Mouse (Mus musculus): ENCODE measurements at regions not wholly inside any gene's neighbourhood (a gene's known extent, or its start where the extent isn't known, plus 50 kb on each side); places are given as distances from the start of the nearest gene placed in this dataset.

DNA sequence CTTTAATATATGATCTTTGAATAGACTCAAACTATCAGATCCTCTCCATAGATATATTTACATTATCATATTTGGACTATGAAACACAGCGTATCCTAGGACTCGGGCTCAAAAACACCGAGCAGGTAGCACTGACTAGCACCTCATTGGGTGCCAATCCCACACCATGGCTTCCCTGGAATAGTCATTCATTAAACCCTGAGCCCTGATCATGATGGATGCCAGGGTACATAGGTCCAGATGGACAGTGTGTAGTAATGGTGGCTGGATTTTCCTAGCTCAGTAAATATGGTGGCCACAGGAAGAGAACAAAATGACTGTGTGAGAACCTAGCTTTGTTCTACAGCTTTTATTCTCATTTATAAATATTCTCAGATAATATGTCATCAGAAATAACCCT is 390.1 kb upstream of the Nr2f2 start:
- DNase-seq: no peak

DNA sequence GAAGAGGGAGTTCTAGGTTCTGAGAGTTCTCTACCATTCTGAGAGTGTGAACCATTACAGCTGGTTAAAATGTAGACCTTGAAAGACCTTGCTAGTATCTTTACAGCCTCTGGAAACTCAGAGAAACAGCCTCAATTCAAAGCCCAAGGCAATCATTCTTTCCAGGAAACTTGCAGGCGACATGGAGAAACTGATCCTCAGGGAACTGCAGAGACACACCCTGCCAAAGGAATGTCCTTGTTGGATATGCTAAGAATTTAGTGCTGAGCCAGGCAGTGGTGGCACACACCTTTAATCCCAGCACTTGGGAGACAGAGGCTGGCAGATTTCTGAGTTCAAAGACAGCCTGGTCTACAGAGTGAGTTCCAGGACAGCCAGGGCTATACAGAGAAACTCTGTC is 388.3 kb upstream of the Nr2f2 start:
- no peak for DNase-seq

DNA sequence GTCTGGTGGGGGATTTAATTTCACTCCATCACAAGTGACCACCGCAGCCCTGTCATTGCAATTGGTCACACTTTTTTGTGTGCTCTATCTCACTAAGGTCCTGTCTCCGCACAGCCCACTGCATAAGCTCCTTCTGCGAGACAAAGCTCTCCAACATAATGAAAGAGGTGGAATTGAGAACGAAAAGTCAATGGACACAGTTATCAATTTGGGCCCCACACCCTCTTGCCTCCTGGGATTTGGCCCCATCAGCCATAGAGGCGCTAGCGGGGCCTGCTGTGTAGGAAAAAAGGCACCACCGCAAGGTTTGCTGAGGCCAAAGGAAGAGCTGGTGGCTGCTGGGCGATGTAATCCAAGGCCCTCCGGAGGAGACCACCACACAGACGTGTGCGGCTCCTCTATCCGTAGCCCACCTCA is 386.3 kb upstream of the Nr2f2 start:
- DNase-seq: no peak

DNA sequence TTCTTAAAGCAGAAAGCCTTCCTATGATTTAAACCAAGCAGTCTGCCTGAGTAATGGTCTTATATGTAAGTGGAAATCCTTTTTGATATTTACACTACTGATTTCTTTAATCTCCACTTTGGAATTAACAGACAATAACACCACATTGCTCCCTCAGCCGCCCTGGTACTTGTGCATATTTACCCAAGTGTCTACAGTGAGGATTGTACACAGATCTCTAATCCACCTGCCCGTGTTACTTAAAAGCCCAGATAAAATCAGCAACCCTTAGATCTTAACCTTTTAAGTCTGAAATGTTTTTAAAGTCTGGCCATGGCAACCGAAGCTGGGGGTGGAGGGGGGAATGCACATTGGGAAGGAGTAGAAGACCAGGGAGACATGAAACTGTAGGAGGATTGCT is 382.3 kb upstream of the Nr2f2 start:
- DNase-seq: no peak

GRCm38 (mm10) chr7:70748345-70748744 is 381.8 kb upstream of the Nr2f2 start:
- DNase-seq: no peak

DNA sequence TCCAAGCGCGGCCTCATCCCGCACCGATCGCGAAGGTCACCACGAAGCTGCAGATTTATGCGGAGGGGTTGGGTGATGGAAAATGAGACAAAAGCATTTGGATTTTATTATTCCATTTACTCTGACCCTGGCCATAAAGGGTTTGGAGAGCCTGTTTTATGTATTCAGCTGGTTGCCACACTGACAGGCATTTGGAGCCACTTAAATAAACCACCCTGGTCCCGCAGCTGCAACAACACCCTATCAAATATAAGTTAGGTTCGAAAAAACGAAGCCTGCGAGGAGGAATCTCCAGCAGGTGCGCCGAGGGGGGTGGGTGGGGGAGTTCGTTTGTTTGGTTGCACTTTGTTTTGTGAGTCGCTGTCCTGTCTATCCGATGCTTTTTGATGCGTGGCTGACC is 377.8 kb upstream of the Nr2f2 start:
- no peak for DNase-seq

- DNase-seq: no peak
Observed at GRCm38 (mm10) chr7:70735591-70735990, 369.1 kb upstream of the Nr2f2 start.

GRCm38 (mm10) chr7:70733501-70733900 is 367.0 kb upstream of the Nr2f2 start:
- no peak for DNase-seq

- peak; percentile 8 for DNase-seq
Observed at GRCm38 (mm10) chr7:70729896-70730295, 363.4 kb upstream of the Nr2f2 start.

GRCm38 (mm10) chr7:70718149-70718765 is 351.7 kb upstream of the Nr2f2 start:
- DNase-seq: peak; percentile 31

DNA sequence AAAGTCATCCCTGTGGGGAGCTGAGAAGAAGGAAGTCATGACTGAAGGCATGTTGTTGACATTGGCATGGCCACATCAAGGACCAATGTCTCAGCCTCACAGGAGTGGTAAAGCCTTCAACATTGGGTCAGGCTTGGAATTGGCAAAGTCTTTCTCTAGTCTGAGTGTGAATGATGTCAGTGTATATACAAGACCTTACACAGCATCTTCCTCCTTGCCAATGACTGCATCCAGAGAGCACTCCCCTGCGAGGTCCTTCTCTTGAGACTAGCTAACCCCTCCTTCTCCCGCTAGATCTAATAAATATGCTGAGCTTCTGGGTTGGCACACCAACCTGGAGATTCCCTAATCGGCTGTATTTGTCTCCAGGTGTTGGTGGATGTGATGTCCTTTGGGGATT is 351.1 kb upstream of the Nr2f2 start:
- no peak for DNase-seq

DNA sequence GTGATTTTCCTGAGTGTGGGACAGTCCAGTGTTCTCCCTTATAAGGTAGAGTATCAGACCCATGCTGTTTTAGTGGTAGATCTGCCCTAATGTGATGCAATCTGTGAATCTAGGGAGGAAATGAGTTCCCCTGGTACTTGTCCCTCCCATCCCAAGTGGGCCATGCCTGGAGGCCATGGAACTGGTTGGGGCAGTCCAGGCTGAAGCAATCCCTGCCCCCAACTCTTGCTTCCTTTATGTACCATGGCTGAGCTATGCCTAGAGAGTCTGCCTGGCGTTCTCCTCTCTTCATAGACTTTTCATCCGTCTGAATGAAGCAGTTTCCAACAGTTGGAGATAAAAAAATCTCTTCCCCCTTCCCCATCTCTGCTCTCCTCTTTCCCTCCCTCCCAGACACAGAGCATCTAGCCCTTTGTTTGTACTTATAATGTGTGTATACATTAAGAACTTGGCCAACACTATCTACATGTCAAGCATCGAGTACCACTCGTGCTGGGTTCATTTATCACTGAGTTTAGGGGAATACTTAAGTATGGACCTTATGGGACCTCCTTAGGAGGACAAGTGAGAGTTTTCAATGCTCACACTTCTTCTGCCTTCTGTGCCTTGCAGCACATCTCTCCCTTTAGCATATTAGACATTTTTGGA is 350.4 kb upstream of the Nr2f2 start:
- no peak for DNase-seq

DNA sequence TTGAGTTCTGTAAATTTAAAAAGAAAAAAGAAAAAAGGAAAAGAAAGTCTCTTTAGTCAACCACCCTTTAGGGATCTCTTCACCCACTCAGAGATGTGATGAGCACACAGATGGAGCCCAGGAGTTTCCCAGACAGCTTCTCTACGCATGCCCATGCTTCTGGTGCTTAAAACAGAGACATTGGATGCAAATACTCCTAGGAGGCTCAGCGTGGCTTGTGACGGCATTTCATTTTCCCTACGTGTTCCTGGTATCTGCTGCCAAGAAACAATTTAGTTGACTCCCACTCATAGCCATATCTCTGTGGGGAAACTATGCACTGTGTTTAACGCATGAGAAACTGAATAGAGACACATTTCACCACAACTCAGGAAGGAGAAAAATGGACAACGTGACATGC is 345.6 kb upstream of the Nr2f2 start:
- DNase-seq: no peak

DNA sequence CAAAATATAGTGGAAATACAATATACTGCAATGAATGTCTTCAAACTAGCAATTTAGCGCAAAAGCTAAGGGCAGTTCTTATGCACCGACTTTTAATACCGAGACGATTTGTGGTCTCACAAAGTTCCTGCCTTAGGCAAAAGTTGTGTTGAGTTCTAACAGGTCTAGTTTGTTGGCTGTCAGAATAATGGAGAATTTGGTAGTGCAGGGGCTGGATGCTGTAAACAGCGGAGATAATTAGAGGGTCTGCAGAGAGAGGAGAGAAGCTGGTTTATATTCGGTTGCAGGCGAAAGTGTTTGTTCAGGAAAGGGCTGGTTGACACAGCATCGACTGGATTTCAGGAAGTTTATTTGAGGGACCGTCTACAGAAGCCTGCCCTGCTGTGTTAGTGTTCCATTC is 339.7 kb upstream of the Nr2f2 start:
- DNase-seq: no peak

DNA sequence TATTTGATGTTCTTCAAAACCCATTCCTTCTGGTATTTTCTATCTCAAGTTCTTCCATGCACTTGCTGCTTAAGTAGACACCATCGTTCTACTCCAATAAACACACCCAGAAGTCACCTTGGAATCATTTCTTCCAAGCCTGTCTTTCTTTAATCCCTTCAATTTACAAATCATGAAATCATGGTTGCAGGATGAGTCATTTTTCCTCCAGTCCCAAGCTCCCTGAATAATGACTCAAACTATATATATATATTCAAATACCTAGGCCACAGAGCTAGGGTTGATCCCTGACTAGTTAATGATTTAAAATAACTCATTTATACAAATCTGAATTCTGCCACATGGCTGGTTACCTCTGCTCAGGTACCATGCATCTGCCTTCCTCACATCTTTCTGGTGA is 337.2 kb upstream of the Nr2f2 start:
- no peak for DNase-seq

DNA sequence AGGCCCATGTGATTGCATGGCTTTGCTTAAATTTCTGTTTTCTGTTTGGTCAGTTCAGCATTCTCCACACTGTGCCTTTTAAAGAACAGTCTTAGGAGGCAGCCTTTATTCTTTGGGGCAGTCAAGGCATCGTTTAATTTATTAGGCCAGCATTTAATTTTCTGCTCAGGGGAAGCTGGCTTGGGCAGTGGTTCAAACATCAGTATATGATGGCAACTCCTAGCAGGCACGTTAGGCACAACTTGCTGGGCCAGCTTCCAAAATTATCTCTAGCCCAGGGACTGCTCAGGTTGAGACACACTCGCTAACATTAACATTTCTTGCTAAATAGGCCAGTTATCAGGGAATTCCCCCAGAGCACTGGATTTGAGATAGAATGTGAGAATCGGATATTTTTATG is 333.9 kb upstream of the Nr2f2 start:
- no peak for DNase-seq

DNA sequence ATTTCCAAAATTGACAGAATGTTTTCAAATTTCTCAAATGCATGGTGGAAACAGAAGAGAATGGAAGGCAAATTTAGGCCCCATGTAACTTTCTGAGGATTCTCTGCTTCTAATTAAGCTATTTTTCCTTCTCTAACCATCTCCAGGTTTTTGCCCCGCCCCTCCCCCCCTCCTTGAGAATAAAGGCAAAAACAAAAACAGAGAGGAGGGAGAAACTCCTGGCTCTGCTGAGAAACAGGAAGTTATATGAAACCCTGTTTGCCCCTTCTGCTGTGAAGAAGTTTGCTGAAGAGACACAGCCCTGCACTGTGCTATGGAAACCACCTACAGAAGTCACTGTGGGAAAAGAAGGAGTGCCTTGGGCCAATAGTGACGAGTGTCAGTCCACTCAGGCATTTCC is 332.9 kb upstream of the Nr2f2 start:
- no peak for DNase-seq

DNA sequence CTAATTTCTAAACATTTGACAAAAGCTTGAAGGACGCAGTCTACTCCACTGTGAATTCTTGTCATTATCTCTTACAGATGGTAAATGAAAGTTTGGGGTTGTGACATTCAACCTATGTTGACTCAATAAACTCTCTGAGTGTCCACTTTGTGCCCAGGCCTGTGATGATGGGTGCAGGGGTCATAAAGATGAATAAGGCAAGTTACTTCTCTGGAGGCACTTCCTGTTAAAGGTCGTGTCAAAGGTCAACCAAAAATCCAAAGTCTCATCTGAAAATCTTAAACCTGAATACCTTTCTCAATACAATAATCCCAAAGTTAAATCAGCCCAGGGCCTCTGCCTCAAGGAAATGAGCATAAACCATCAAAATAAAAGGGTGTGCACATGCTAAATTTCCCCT is 332.5 kb upstream of the Nr2f2 start:
- no peak for DNase-seq

DNA sequence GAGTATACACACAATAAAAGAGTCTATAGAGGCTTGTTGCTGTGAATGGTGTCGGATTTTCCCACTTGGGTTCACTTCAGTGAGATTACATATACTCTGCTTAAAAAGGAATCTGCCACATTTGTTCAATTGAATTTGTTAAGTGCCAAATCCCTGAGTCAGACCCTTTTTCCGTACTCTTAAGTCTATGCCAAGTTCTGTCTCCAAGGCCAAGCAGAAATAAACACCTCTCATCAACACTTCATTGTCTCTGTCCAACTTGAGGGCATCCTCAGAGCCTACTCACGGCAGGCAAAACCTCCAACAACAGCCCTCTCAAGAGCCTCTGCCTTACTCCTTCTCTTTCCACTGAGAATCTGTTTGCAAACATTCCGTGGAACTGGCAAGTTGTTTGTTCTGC is 325.6 kb upstream of the Nr2f2 start:
- DNase-seq: no peak

DNA sequence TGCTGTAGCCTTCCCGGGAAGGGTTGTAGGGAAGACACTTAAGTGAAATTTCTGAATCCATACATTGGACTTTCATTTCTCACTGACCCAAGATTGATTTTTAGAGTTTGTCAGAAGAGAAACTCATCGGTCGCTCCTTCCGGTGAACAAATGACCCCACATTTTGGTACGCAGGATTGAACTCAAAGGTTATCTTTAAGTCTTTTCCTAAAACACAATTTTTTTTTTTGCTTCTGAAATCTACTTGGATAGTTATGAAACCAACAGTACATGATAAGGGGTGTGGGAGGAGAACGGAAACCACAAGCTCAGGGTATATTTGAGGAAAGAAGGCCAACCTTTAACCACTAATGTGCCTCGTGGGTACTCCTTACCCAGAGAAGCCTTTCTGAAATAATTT is 324.3 kb upstream of the Nr2f2 start:
- DNase-seq: no peak

GRCm38 (mm10) chr7:70669065-70669464 is 302.5 kb upstream of the Nr2f2 start:
- DNase-seq: no peak

- no peak for DNase-seq
Observed at GRCm38 (mm10) chr7:70660162-70660561, 293.6 kb upstream of the Nr2f2 start.

GRCm38 (mm10) chr7:70649760-70650377 is 283.3 kb upstream of the Nr2f2 start:
- DNase-seq: no peak

GRCm38 (mm10) chr7:70646801-70647200 is 280.3 kb upstream of the Nr2f2 start:
- no peak for DNase-seq

Data from adrenal gland, adult 2 months (tissue).